Mouse (Mus musculus): ENCODE measurements around the gene Tmem138. TPM values are rescaled to one million over a fixed set of nuclear protein-coding genes. Genes with fewer than 3 reads are reported as not detected.

Tmem138 gene
- polyA plus RNA-seq (2017; shearing (Covaris generic)) = 23.3 TPM

DNA sequence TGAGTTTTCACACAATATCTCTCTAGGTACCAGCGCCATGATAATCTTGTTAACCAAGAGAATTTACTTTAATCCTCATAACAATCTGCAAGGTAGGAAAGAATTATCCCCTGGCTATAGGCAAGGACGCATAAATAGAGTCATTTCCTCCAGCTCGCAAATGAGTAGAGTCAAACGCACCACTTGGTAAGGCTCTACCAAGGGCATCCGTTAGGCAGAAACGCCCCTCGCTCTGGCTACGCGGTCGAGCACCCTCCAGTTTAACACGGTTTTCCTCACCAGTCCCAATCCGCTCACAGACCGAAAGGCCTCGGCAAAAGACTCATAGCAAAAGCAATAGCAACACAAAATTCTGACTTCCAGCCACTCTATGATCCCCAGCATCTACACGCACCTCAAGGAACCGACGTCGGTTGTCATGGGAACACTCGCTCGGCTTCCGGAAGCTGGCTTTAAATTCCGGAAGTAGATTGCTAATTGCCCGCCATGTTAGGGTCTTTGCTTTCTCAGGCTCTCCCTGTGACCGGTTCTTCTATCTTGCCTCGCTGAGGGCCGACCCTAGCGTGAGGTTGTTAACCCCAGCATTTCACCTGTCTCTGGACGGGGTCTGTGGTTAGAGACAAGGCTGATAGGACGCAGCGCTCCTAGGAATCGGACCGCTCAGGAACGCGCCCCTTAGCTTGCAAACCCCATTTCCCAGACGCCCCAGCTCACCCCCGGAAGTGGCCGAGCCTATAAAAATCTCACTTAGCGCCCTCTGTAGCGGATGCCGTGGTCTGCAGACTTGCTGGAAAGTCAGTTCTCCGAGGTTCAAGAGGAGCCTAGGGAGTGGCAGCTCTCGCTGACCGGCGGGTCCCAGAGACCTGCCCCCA is at the start of gene Tmem138, which contains the start of gene Cyb561a3:
TSS of gene Tmem138 (minus strand) at position 673 of the 872 bp plus-strand sequence.
TSS of gene Cyb561a3 (plus strand) at position 483 of the 872 bp plus-strand sequence.

GRCm38 (mm10) chr19:10605293-10605900 is 28.2 kb upstream of the Tmem138 start, which contains the start of the genes Ddb1 and Tkfc:
Gene Ddb1, plus strand, starts transcription at chr19:10605327.
Gene Tkfc, minus strand, starts transcription at chr19:10605654.

GRCm38 (mm10) chr19:10555624-10556510 is 21.3 kb downstream of the Tmem138 start, which contains the start of gene Tmem216:
Gene Tmem216, minus strand, starts transcription at chr19:10556238.

GRCm38 (mm10) chr19:10525910-10526309 is 51.3 kb downstream of the Tmem138 start, which contains the start of gene Sdhaf2:
Gene Sdhaf2, minus strand, starts transcription at chr19:10526142.

GRCm38 (mm10) chr19:10525106-10525901 is 51.9 kb downstream of the Tmem138 start, which contains the start of gene Cpsf7:
Gene Cpsf7, plus strand, starts transcription at chr19:10525266.

Other genes starting within 250 kb of the Tmem138 start
- not detected for gene Syt7, start 188.3 kb downstream of the Tmem138 start, polyA plus RNA-seq (2017; shearing (Covaris generic))
- gene Lrrc10b, start 119.9 kb downstream of the Tmem138 start, polyA plus RNA-seq (2017; shearing (Covaris generic)) = not detected
- gene Ppp1r32, start 94.4 kb downstream of the Tmem138 start, polyA plus RNA-seq (2017; shearing (Covaris generic)) = 0.69 TPM
- 39.2 TPM for gene Cpsf7, start 52.1 kb downstream of the Tmem138 start, polyA plus RNA-seq (2017; shearing (Covaris generic))
- 92.9 TPM for gene Sdhaf2, start 51.2 kb downstream of the Tmem138 start, polyA plus RNA-seq (2017; shearing (Covaris generic))
- gene Tmem216, start 21.1 kb downstream of the Tmem138 start, polyA plus RNA-seq (2017; shearing (Covaris generic)) = 11.7 TPM
- gene Cyb561a3, start 190 bp downstream of the Tmem138 start, polyA plus RNA-seq (2017; shearing (Covaris generic)) = 48.9 TPM
- gene Ddb1, start 28.0 kb upstream of the Tmem138 start, polyA plus RNA-seq (2017; shearing (Covaris generic)) = 197 TPM
- gene Tkfc, start 28.3 kb upstream of the Tmem138 start, polyA plus RNA-seq (2017; shearing (Covaris generic)) = 11.5 TPM
- 0.37 TPM for gene Vwce, start 56.9 kb upstream of the Tmem138 start, polyA plus RNA-seq (2017; shearing (Covaris generic))
- not detected for gene Pga5, start 100.7 kb upstream of the Tmem138 start, polyA plus RNA-seq (2017; shearing (Covaris generic))
- 26.5 TPM for gene Vps37c, start 111.4 kb upstream of the Tmem138 start, polyA plus RNA-seq (2017; shearing (Covaris generic))
- gene Cd5, start 161.6 kb upstream of the Tmem138 start, polyA plus RNA-seq (2017; shearing (Covaris generic)) = 623 TPM

All from CD4-positive, CD25-positive, alpha-beta regulatory T cell, adult 9 weeks (primary cell).